Mouse (Mus musculus) kidney, postnatal 0 days (tissue): ENCODE measurements at regions not wholly inside any gene's neighbourhood (a gene's known extent, or its start where the extent isn't known, plus 50 kb on each side); places are given as distances from the start of the nearest gene placed in this dataset.
"Not testable (repeated sequence)": the region's sequence is repeated elsewhere in the genome, so short reads cannot be mapped to it uniquely, and the experiment has no call there.

ENCODE experiments used
- ATAC-seq: fragments of 200-750 bp; cut with Nextera tagmentation; replicated peaks from 2 replicates; pipeline ENCODE4 v1.8.0; 2017; ENCODE audit warnings: low read depth, moderate number of reproducible peaks, moderate TSS enrichment, moderate library complexity; ENCODE audit not compliant: low FRiP score
- DNase-seq: peaks from one replicate; pipeline ENCODE4 v3.0.0-alpha.2; 2016; ENCODE audit warnings: low spot score
- H3K27ac ChIP-seq: fragments of 300-500 bp; sonication (generic); 2 replicates; pipeline ENCODE4 v1.5.1; 2014; ENCODE audit warnings: mild to moderate bottlenecking
- H3K27me3 ChIP-seq: fragments of 300-500 bp; sonication (generic); 2 replicates; pipeline ENCODE4 v1.6.1; 2014; ENCODE audit warnings: low read length, mixed read lengths; ENCODE audit not compliant: insufficient read depth
- H3K36me3 ChIP-seq: fragments of 300-500 bp; sonication (generic); 2 replicates; pipeline ENCODE4 v1.6.1; 2014; ENCODE audit warnings: low read length, mixed read lengths; ENCODE audit not compliant: insufficient read depth
- H3K4me1 ChIP-seq: fragments of 300-500 bp; sonication (generic); replicated peaks from 2 replicates; pipeline ENCODE4 v1.6.1; 2014; ENCODE audit warnings: antibody characterized with exemption, low read length, mixed read lengths; ENCODE audit not compliant: insufficient read depth
- H3K4me2 ChIP-seq: fragments of 300-500 bp; sonication (generic); 2 replicates; pipeline ENCODE4 v1.6.1; 2014; ENCODE audit warnings: mild to moderate bottlenecking, low read length, moderate library complexity, mixed read lengths
- H3K4me3 ChIP-seq: fragments of 300-500 bp; sonication (generic); replicated peaks from 2 replicates; pipeline ENCODE4 v1.5.1; 2014; ENCODE audit warnings: low read depth, low read length
- H3K9ac ChIP-seq: fragments of 300-500 bp; sonication (generic); 2 replicates; pipeline ENCODE4 v1.6.1; 2014; ENCODE audit warnings: low read depth, low read length
- H3K9me3 ChIP-seq: fragments of 300-500 bp; sonication (generic); replicated peaks from 2 replicates; pipeline ENCODE4 v1.6.1; 2016; ENCODE audit warnings: low read length, inconsistent platforms, mixed read lengths
- CTCF ChIP-seq: IDR thresholded peaks from 2 replicates; pipeline ENCODE4 v1.5.1; 2016; ENCODE audit warnings: antibody characterized with exemption, low read depth, mild to moderate bottlenecking, moderate library complexity
- WGBS: fragments of 180-500 bp; shearing (Covaris S2); extraction: QIAGEN DNeasy Blood & Tissue Kit; methylation state at CpG from one replicate; pipeline ENCODE4 v1.1.7; 2014; 5-methylcytosine and 5-hydroxymethylcytosine counted together

GRCm38 (mm10) chr14:17523916-17524315, 136.1 kb upstream of the Thrb start:
- no peak for TF ChIP-seq CTCF

GRCm38 (mm10) chr14:17539322-17539721, 120.7 kb upstream of the Thrb start:
- Histone ChIP-seq H3K4me2 (no peak overlapping the region), H3K4me1 (no peaks in the 10 kb centered on the region), H3K27ac (no peak overlapping the region), H3K36me3 (no peaks in the 10 kb centered on the region), H3K9ac (no peak overlapping the region), H3K9me3 (no peaks in the 10 kb centered on the region), H3K27me3 (no peaks in the 10 kb centered on the region), H3K4me3 (no peak overlapping the region)
- ATAC-seq (no peak), DNase-seq (no peak)
- no peak for TF ChIP-seq CTCF
- WGBS: 72% methylated on average over 1 of the region's 1 CpGs

More at GRCm38 (mm10) chr14:17523916-17524315, 136.1 kb upstream of the Thrb start:
- DNase-seq (no peak), ATAC-seq (no peak)
- no peak overlapping the region for H3K9ac ChIP-seq
- no peak overlapping the region for H3K4me3 ChIP-seq
- no peak overlapping the region for H3K4me2 ChIP-seq
- 76% methylated on average over 4 of the region's 4 CpGs for WGBS
- H3K27me3 ChIP-seq: no peaks in the 10 kb centered on the region
- no peaks in the 10 kb centered on the region for H3K4me1 ChIP-seq
- H3K36me3 ChIP-seq: no peaks in the 10 kb centered on the region
- no peaks in the 10 kb centered on the region for H3K9me3 ChIP-seq
- H3K27ac ChIP-seq: no peak overlapping the region

DNA sequence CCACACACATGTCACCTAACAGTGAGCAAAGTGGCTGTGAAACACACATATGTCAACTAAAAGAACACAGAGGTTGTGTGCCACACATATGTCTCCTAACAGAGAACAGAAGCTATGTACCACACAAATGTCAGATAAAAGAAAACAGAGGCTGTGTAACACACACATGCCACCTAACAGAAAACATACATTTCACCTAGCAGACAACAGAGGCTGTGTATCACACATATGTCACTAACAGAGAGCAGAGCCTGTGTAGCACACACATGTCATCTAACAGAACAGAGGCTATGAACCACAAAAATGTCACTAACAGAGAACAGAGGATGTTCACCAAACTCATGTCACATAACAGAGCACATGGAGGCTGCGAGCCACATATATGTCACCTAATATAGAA, 103.6 kb upstream of the Thrb start:
- no peak for TF ChIP-seq CTCF
- Histone ChIP-seq H3K27me3 (no peaks in the 10 kb centered on the region), H3K9ac (no peak overlapping the region), H3K4me1 (no peaks in the 10 kb centered on the region), H3K4me2 (no peak overlapping the region), H3K9me3 (no peaks in the 10 kb centered on the region), H3K27ac (no peak overlapping the region), H3K36me3 (no peaks in the 10 kb centered on the region), H3K4me3 (no peak overlapping the region)
- WGBS: 87% methylated on average over 1 of the region's 1 CpGs
- DNase-seq (no peak), ATAC-seq (no peak)

DNA sequence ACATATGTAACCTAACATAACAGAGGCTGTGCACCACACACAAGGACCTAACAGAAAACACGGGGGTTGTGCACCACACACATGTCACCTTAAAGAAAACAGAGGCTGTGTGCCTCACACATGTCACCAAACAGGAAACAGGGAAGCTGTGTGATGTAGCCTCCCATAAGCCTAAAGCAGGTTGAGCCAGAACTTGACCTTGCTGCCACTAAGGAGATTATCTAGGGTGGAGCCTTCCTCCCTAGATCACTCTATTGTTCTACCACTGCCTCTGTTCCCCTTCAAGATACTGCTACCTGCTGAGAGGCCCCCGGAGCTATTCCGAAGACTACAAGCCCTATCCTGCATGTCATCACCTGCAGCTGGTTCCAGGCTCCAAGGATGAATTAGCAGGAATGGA, 100.1 kb upstream of the Thrb start:
- H3K27ac ChIP-seq, DNase-seq, H3K4me2 ChIP-seq, H3K27me3 ChIP-seq, H3K9me3 ChIP-seq, H3K4me1 ChIP-seq, H3K9ac ChIP-seq, ATAC-seq, H3K4me3 ChIP-seq, H3K36me3 ChIP-seq: not testable (repeated sequence)
- WGBS: 75% methylated on average over 3 of the region's 3 CpGs

GRCm38 (mm10) chr14:17567927-17568326, 92.1 kb upstream of the Thrb start:
- Histone ChIP-seq H3K4me3 (no peak overlapping the region), H3K9ac (no peak overlapping the region), H3K9me3 (no peaks in the 10 kb centered on the region), H3K4me1 (no peaks in the 10 kb centered on the region), H3K27ac (no peak overlapping the region), H3K4me2 (no peak overlapping the region), H3K36me3 (no peaks in the 10 kb centered on the region), H3K27me3 (no peaks in the 10 kb centered on the region)
- ATAC-seq (no peak), DNase-seq (no peak)
- no peak for TF ChIP-seq CTCF
- WGBS: 77% methylated on average over 1 of the region's 1 CpGs

GRCm38 (mm10) chr14:17569087-17569636, 90.9 kb upstream of the Thrb start:
- Histone ChIP-seq H3K4me3 (no peak overlapping the region), H3K4me2 (no peak overlapping the region), H3K36me3 (no peaks in the 10 kb centered on the region), H3K27ac (no peak overlapping the region), H3K9ac (no peak overlapping the region), H3K9me3 (no peaks in the 10 kb centered on the region), H3K4me1 (no peaks in the 10 kb centered on the region), H3K27me3 (no peaks in the 10 kb centered on the region)
- 54% methylated on average over 2 of the region's 2 CpGs for WGBS
- DNase-seq: no peak
- no peak for ATAC-seq
- TF ChIP-seq CTCF: no peak

GRCm38 (mm10) chr14:17578776-17579175, 81.3 kb upstream of the Thrb start:
- no peak overlapping the region for H3K4me3 ChIP-seq
- DNase-seq: no peak
- 100% methylated on average over 1 of the region's 1 CpGs for WGBS

More at GRCm38 (mm10) chr14:17578776-17579175, 81.3 kb upstream of the Thrb start:
- no peak overlapping the region for H3K27ac ChIP-seq
- TF ChIP-seq CTCF: no peak
- no peak overlapping the region for H3K9ac ChIP-seq
- no peak overlapping the region for H3K4me2 ChIP-seq
- H3K36me3 ChIP-seq: no peaks in the 10 kb centered on the region
- no peaks in the 10 kb centered on the region for H3K9me3 ChIP-seq
- no peaks in the 10 kb centered on the region for H3K4me1 ChIP-seq
- no peak for ATAC-seq
- no peaks in the 10 kb centered on the region for H3K27me3 ChIP-seq
